Mouse (Mus musculus): ENCODE results near the gene Sorl1.

Gene Sorl1

DNA sequence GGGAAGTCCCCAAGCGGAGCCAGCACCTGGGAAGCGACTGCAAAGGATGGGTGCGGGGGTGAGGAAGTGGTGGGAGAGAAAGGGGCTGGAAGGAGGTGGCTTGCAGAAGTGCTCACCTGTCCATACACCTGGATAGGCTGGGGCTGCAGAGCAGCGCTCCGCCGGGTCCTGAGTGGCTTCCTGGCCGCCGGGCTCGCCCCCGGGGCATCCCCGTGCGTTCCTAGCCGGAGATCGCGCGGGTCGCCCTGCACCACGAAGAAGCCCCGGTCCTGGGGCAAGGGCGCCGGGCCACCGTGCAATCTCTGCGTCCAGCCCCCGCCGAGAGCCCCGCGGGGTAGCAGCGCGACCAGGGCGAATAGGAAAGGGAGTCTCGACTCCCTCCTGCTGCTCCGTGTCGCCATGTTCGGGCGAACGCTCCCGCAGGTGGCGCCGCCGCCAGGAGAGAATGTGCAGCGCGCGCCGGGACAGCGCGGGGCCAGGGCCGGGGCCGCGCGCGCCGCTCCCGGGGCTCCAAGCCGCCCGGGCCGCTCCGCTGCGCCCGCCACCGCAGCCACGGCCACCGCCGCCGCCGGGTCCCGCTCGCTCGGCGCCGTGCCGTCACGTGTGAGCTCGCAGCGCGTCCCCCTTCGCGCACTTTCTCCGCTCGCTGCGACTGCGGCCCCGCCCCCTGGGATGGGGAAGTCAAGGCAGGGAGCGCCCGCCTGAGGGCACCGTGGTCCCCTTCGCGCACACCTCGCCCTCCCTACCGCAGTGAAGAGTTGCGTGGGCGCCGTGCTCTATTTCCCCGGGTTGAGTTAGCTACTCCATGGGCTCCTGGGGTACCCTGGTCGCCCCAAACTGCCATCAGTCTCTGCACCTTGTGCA, at the start of gene Sorl1:
TSS of gene Sorl1 (minus strand) at position 585 of the 864 bp plus-strand sequence.
- no peak for DNase-seq (ENCODE audit: low read depth, low spot score)

DNA sequence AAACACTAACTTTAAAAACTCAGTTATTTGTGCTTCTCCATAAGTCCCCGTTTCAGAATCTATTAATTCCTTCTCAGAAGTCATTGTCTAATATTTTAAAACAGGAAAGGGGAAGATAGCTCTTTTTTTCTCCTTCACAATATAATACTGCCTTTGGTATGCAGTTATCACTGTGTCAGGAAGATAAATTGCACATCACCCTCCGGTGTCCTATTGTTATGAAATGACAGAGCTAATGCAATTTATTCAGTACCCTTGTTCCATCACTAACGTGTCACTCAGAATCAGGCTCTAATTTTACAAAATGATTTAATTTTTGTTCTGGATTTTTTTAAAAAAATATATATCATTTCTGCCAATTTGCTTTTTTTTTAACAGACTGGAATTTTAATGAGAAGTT, 49.7 kb upstream of the Sorl1 start:
- DNase-seq (ENCODE audit: low read depth, low spot score) = no peak

DNA sequence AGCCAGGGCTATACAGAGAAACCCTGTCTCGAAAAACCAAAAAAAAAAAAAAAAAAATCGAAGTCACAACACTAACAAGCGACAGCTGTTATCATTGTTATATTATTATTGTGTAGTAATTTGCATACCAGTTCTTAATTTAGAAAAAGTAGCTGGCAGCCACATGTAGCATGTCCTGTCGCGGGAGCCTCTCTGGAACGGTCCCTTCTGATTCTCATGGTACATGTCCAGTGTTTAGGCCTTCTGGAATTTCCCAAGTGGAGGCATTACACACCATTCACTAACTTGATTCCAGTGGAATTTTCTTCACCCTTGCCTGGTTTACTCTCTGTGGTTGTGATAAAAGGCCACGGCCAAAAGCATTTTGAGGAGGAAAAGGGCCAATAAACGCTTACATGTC, 45.4 kb upstream of the Sorl1 start:
- DNase-seq (ENCODE audit: low read depth, low spot score) = no peak

DNA sequence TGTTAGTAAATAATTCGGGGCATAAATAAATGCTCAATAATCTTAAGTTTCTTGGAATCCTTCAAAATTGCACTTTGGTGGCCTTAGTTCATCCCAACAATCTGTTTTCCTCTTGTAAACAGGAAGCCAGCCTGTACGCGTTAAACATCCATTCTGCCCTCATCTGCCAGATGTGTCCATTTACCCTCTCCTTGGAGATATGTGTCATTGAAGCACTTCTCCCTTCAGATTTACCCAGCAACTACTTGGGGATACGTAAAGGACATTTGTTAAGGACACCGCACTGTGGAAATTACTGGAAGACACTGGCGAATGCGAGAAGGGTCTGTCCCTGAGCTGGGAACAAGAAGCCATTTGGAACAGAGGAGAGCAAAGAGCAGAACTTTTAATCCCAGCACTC, 44.9 kb upstream of the Sorl1 start:
- DNase-seq (ENCODE audit: low read depth, low spot score) = no peak

DNA sequence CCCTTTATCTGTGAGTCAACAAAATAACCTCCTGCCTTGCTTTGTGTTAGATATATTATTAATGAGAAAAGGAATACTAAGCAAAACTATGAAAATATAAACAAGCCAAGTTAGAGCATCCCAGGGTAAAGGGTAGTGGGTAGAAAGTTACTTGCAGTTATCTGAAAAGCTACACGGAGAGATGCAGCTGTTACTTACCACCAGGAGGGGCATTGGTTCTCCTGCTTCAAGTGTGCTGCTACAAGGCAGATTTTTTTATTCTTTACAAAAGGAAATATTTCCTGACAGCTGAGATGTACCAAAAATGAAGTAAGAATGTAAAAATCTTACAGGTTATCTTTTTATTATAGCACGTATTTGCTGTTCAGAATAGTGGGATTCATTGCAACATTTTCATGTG, 40.8 kb upstream of the Sorl1 start:
- no peak for DNase-seq (ENCODE audit: low read depth, low spot score)

DNA sequence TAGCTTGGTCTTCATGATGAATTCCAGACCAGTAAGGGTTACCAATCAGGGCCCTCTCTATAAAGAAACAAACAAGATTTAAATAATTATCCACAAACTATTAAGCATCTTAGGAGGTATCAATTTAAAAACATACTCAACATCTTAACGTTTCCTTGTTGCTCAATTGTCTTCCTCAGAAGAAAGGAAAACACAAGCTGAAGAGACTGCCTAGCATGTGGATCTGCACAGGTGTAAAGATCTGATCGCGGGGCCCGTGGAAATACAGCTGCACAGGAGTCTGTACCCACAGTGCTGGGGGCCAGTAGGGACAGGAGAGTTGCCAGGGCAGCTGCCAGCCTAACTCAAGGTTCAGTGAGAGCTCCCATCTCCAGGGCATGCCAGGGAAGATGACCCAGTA, 38.9 kb upstream of the Sorl1 start:
- DNase-seq (ENCODE audit: low read depth, low spot score) = no peak

DNA sequence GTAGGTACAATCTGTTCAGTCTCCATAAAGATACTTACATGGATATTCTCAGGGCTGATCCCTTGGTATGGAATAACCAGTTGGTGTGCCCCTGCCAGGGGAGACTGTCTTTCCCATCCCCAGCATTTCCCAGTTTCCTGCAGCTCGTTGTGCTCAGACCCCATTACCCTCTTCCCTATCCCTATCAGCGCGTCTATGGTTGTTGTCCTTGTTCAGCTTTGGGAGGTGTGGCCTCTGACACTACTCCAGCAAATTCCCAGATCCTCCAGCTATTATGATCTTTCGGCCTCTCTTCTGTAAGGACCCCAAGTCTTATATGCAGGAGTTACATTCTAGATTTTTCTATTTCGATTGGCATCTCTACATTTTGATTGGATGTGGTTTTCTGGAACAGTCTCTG, 35.3 kb upstream of the Sorl1 start:
- DNase-seq (ENCODE audit: low read depth, low spot score) = no peak

DNA sequence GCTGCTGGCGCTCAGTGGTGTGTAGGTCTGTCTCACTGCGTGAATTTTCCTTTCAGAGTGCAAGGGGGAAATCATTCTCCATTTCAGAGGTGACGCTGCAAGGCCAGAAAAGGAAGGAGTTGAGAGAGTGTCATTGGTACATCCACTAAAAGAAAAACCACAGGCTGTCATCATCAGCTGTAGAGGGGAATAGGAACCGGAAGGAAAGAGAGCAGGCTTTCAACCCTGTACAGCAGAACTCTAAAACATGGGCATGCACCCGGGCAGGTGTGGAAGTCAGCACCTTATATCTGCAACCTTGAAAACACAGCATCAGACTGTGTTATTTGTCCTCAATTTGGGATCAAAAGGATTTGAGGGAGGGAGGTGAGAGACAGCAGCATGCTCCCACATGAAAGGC, 34.6 kb upstream of the Sorl1 start:
- DNase-seq (ENCODE audit: low read depth, low spot score) = no peak

DNA sequence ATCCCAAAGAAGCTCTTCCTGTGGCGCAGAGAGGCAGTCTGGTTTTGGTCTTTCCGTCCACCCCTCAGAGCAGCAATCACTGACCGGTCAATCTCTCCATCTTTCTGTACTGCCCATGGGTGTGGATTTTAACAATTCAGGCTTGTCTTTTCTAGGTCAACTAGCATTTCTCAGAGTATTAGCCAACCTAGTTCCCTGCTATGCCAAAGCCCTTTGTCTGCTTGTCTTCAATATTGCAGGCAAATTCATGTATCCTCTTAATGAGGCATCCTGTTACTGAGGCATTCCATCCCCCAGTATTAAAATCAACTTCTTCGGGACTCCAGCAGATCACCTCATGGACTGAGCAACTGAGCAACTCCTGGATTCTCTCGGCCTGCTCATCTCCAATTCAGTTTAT, 33.9 kb upstream of the Sorl1 start:
- DNase-seq (ENCODE audit: low read depth, low spot score) = no peak

DNA sequence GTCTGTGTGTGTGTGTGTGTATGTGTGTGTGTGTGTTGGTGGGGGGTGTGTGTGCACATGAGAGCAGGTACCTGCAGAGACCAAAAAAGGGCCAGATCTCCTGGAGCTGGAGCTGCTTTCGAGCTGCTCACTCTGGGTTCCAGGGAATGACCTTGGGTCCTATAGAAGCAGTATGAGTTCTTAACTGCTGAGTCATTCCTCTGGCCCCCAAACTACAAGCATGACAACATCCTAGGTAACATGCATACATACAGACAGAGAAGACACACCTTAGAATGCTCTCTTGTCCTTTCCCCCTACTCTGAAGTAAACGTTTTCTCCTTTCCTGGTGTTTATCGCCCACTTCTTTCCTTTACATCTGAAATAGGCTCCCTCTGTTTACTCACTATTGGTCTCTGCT, 32.5 kb upstream of the Sorl1 start:
- no peak for DNase-seq (ENCODE audit: low read depth, low spot score)

DNA sequence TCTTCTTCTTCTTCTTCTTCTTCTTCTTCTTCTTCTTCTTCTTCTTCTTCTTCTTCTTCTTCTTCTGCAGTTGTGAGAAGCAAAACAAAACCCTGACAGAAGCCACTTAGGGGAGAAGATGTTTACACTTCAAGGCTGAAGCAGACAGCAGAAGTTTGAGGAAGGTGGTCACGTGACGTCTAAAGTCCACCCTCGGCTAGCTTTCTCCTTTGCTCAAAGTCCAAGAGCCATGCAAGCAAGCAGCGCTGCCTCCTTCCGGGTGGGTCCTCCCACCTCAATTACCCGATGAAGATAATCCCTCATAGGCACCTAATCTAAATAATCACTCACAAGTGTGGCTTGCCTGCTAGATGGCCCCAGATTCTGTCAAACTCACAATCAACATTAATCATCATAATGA, 30.6 kb upstream of the Sorl1 start:
- DNase-seq (ENCODE audit: low read depth, low spot score) = no peak

DNA sequence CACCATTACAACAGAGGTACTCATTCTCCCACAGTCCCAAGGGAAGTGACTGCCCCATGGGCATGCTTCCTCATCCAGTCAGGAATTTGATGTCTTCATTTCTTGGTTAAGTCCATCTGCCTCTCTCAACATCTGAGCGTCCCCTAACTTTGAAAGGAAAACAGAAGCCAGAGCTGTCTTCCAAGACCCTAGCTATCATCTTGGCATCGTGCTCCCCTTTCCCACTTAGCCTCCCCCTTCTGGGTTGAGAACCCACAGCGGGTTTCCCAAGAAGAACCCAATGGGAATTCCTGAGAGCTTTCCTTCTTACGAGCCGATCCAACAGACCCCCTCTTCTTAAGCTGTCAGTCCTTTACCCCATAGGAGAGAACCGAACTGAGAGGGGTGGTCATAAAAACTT, 24.7 kb upstream of the Sorl1 start:
- no peak for DNase-seq (ENCODE audit: low read depth, low spot score)

DNA sequence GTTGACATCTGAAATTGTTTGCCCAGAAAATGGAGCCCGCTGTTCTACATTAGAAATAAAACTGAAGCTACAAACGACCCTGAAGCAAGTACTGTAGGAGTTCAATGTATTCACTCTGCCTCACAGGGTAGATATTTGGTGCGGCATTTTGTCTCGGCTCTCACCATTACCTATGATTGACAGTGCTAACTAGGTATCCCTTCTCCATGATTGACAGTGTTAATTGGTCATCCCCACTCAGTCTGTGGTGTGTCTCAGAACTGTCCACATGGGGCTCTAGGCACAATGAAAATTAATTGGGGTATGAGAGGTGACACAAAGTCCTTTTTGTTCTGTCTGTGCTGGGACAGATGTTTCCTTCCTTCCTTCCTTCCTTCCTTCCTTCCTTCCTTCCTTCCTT, 23.9 kb upstream of the Sorl1 start:
- no peak for DNase-seq (ENCODE audit: low read depth, low spot score)

DNA sequence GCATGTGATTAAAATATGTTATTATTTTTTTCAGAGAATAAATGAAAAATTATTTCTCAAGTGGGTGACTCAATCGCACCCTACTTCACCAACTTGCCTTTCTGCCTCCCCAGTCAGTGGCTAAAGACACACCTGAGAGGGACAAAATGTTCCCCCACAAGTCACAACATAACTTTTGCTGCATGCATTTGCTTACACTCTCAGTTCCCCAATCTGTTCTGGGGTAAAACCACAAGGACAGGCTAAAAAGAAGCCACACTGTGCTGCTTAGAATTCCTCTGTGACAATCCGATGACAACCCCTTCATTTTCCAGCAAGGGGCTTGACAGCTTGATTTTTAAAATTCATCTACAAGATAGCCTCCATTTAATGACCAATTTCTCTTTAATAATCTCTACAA, 22.4 kb upstream of the Sorl1 start:
- DNase-seq (ENCODE audit: low read depth, low spot score) = no peak

DNA sequence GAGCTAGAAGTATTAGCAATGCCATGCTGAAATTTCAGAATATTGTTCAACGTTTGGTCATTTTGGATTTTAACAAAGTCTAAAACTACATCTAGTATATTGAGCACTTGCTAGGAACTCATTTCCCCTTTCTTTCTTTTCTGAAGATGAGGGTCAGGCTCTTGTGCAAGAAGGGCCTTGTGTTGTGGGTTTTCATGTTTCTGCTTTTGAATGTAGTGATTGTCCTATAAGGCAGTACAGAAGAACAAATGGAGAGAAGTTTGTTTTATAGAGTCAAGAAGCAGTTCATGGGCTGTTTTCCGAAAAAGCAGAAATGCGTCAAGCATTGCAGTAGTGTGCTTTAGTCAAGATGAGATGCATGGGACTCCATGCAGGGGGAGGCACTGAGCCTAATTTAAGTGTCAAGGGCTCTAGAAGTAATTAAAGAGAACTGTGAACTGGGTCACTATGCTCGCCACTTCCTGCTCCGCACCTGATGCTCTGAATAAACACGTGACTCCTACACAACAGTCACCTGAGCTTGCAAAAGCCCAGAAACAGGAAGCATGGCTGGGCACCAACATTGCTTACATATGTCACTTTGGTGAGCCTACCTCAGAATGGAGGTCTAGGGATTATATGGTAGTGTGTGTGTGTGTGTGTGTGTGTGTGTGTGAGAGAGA, 17.6 kb upstream of the Sorl1 start:
- no peak for DNase-seq (ENCODE audit: low read depth, low spot score)

DNA sequence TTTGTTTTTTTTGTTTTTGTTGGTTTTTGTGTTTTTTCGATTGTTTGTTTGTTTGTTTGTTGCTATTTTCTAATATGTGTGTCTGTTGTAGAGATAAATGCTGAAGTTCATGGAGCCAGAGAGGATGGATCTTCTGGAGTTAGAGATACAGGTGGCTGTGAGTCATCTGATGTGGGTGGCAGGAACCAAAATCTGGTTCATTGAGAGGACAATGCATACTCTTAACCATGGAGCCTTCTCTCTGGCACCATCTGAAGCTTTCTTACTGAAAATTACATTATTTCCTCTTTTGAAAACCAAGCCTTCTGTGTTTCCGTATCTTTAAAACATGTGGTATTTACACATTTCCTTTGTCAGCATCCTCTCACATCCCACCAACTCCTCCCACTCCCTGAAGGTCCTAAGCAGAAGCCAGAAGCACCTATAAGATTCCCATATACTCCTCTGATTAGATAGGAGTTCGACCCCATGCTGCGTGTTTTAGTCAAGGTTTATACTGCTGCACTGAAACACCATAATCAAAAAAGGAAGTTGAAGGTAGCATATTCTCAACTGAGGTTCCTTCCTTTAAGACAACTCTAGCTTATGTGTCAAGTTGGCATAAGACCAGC, 14.3 kb upstream of the Sorl1 start:
- DNase-seq (ENCODE audit: low read depth, low spot score) = no peak

DNA sequence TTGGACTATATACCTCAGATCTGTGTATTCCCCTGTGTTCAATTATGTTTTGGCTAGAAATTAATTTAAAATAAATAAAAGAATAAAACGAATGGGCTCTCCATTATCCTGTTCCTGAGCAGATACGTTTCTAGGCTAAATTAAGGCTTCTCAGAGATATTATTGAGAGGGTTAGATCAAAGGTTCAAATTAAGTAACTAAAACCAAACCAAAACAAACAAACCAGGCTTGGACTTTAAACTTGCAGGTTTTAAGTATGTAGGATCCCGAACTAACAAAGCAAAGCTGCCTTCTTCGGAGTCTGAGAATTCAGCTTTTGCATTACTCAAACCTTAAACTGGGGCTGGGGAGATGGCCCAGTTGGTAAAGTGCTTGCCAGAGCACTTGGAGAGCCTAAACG, 13.5 kb upstream of the Sorl1 start:
- DNase-seq (ENCODE audit: low read depth, low spot score) = no peak

DNA sequence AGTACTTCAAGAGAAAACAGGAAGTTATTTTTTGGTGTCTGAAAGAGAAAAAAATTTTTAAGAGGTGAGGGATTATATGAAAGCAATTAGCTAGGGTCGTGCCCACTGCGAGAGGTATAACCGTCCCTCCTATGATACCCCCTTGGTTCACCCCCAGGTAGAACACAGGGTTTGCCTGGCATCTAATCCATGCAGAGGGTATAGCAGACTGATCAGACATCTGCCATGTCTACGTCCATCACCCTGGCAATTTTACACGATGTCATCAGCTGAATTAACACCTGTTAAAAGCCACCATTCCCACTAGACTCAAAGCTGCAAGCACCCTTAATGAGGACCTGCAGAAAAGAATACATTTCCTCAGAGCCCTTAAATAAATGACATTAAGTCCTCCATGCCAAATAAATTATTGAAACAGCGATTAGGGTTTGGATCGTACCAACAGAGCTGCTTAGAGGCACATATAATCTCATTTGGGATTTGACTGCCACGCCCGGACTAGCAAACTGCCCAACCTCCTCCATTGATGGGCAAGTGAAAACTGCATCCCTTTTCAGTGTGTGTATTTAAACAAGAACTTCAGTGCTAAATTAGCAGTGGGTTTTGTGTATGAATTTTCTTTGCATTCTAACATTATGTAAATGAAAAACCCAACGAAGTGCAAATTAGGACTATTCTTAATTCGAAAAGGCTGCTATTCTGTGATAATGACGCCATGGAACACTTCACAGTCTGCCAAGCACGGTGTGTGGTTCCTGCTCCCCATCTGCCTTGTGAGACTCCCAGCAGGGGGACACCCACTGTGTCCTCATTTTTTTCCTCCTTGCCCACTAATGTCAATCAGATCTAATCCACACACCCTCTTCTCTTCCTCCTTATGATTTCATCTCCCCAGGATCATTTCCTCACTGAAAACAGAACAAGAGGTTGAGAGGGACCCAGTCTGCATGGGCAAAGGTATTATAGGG, 7.0 kb upstream of the Sorl1 start:
- no peak for DNase-seq (ENCODE audit: low read depth, low spot score)

DNA sequence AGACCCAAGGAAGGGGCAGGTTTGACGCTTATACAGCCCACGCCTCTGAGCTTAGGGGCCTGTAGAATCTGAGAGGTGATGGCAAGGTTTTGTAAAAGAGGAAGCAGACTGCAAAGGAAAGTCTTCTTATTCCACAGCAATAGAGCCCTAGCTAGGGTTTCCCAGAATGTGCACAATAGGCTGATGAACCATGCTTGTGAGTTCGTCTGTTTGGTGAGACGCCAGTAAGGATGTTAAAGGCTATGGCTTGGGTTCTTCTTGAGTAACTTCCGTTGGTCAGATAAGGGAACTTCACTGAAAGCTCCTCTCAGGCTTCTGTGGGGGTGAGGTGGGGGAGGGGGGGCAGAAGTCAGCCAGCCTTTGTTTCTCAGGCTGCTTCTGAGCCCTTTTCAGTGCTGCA, 3.9 kb upstream of the Sorl1 start:
- DNase-seq (ENCODE audit: low read depth, low spot score) = no peak

DNA sequence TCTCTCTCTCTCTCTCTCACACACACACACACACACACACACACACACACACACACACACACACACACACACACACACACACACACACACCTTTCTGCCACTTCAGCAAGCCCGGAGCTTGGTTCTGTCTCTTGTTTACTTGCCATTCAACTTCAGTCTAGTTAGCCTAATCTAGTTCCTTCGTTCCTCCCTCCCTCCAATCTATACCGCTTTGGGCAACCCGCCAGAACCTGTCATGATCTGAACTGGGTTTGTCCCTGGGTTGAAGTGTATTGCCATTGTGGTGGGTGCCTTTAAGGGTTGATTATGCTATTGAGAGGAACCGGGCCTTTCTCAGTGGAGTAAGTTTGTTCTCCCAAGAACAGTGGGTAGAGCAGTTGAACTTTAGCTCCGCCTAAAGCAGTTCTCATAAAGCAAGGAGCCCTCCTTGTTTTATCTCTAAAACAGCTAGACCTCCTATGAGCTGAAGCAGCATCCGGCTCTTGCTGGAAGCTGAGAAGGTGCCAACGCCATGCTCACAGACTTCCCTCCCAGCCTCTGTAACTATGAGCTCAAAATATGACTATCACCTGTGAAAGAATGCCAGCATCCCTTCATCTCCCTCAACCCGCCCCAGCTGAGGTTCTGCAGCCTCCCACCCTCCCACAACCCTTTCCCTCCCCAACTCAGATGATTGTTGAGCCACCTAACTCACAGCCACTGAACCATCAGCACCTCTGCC, 1.3 kb upstream of the Sorl1 start:
- no peak for DNase-seq (ENCODE audit: low read depth, low spot score)

DNA sequence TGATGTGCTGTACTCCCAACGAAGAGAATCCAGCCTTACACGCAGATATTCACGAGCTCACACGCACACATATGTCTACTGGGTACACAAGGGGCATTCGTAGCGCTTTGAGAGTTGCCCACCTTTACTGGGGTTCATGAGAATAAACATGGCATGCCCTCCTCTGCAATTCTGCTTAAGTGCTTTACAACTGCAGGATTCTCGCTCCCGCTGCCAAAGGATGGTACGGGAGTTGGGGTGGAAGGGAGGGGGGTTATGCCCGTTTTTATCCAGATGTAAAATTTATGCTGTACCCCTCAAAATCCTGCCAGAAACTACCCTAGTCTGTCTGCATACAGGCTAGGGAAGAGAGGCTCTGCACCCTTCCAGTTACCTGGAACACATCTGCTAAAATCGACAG, 893 bp downstream of the Sorl1 start:
- DNase-seq (ENCODE audit: low read depth, low spot score) = no peak

All from c-Kit-negative CD71-positive TER-119-positive erythroid progenitor cells, embryonic 14.5 days (primary cell).